Mouse (Mus musculus) Patski (cell line): Measurements from ENCODE around the gene Tcf7l2. TPM values are rescaled to one million over a fixed set of nuclear protein-coding genes. Genes with fewer than 3 reads are reported as not detected.

ENCODE experiments used
- ATAC-seq: fragments of 100-300 bp; one replicate; pipeline ENCODE4 v1.8.0; 2021
- CTCF ChIA-PET: fragments of 350-600 bp; sonication (Branson Sonifier 250); formaldehyde crosslinking; loops from one replicate; lab custom pipeline; 2022; ENCODE audit warnings: inconsistent platforms; lab: Charles Lee
- POLR2A ChIA-PET: fragments of 350-600 bp; sonication (Branson Sonifier 250); formaldehyde crosslinking; loops from one replicate; lab custom pipeline; 2022; ENCODE audit warnings: antibody characterized with exemption, inconsistent platforms; lab: Charles Lee
- DNase-seq: peaks from one replicate; pipeline ENCODE4 v3.0.0-alpha.2; 2011; ENCODE audit warnings: low read depth, low spot score
- H3K27me3 ChIP-seq: fragments of 371-371 bp; one replicate; pipeline ENCODE4 v1.5.1; 2021
- CTCF ChIP-seq: fragments of 100-300 bp; IDR thresholded peaks from one replicate; pipeline ENCODE4 v1.5.1; 2021
- in situ Hi-C: fragments of 300-500 bp; cut with MboI; formaldehyde crosslinking; loops from 3 replicates; pipeline ENCODE4 v1.11.1; 2018; ENCODE audit warnings: low pct_unique_long_range_greater_than_20kb, mixed read lengths
- polyA plus RNA-seq: library from polyadenylated mRNA; unstranded; gene quantifications from one replicate; pipeline ENCODE4 v1.2.3, GENCODE M21; 2021

Gene Tcf7l2
- polyA plus RNA-seq, 1 experiment from 2014 or later, result 22.1 TPM

- POLR2A ChIA-PET, result no interaction called here
- no peak for ATAC-seq
Measured at GRCm38 (mm10) chr19:55845702-55846101, 104.1 kb downstream of the Tcf7l2 start.

GRCm38 (mm10) chr19:55846256-55846655 is 104.6 kb downstream of the Tcf7l2 start:
- in situ Hi-C loops, result no loop called here
- POLR2A ChIA-PET, result no interaction called here
- no peak for TF ChIP-seq CTCF
- H3K27me3 ChIP-seq, result no peaks in the 10 kb centered on the region
- ATAC-seq (no peak), DNase-seq (no peak)
- CTCF ChIA-PET, result no interaction called here

More at GRCm38 (mm10) chr19:55845702-55846101, 104.1 kb downstream of the Tcf7l2 start:
- no peaks in the 10 kb centered on the region for H3K27me3 ChIP-seq
- in situ Hi-C loops, result no loop called here
- CTCF ChIA-PET, result interaction anchor here (1.5 kb wide), 1 partner anchor 12 kb away, joined by 5 read pairs; no protein-coding TSS in a partner anchor
- TF ChIP-seq CTCF, result no peak
- no peak for DNase-seq

DNA sequence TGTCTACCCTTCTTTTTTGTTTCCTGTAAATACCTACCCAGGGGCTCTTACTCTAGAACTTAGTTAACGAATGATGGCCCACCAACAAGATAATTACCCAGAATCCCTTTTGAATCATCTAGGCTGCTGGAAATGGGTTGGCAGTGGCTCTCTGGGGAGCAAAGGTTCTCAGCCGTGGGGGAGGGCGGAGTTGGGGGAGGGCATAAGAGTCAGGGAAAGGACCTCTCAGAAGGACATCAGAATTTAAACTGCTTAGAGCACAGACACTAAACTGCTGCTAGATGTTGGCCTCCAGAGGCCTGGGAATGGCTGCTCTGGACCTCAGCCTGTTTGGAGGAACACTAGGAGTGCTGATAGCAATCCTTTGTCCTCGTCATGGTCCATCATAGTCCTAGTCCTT is 105.4 kb downstream of the Tcf7l2 start:
- DNase-seq (no peak), ATAC-seq (no peak)
- in situ Hi-C loops, result no loop called here
- no peaks in the 10 kb centered on the region for H3K27me3 ChIP-seq
- ChIA-PET CTCF (no interaction called here), POLR2A (interaction anchor here (1.4 kb wide), 1 partner anchor 11 kb away, joined by 3 read pairs; no protein-coding TSS in a partner anchor)
- no peak for TF ChIP-seq CTCF

- TF ChIP-seq CTCF, result no peak
- no peak for ATAC-seq
- no peaks in the 10 kb centered on the region for H3K27me3 ChIP-seq
- CTCF ChIA-PET, result no interaction called here
- no peak for DNase-seq
- POLR2A ChIA-PET, result interaction anchor here (0.6 kb wide), 1 partner anchor 107 kb away, joined by 5 read pairs; no protein-coding TSS in a partner anchor
- in situ Hi-C loops, result no loop called here
Measured at GRCm38 (mm10) chr19:55850402-55851078, 108.9 kb downstream of the Tcf7l2 start.

- in situ Hi-C loops, result no loop called here
- POLR2A ChIA-PET, result no interaction called here
- DNase-seq, result no peak
- CTCF ChIA-PET, result interaction anchor here (1.0 kb wide), 1 partner anchor 13 kb away, joined by 3 read pairs; no protein-coding TSS in a partner anchor
- ATAC-seq, result no peak
- H3K27me3 ChIP-seq, result no peaks in the 10 kb centered on the region
- TF ChIP-seq CTCF, result no peak
Measured at GRCm38 (mm10) chr19:55851498-55852324, 110.1 kb downstream of the Tcf7l2 start.

GRCm38 (mm10) chr19:55854389-55854788 is 112.8 kb downstream of the Tcf7l2 start:
- no peaks in the 10 kb centered on the region for H3K27me3 ChIP-seq
- DNase-seq, result no peak
- ATAC-seq, result no peak
- ChIA-PET CTCF (interaction anchor here (1.7 kb wide), 1 partner anchor 12 kb away, joined by 4 read pairs; no protein-coding TSS in a partner anchor), POLR2A (no interaction called here)
- in situ Hi-C loops, result no loop called here
- TF ChIP-seq CTCF, result no peak

- no peak for ATAC-seq
- H3K27me3 ChIP-seq, result no peaks in the 10 kb centered on the region
- no peak for TF ChIP-seq CTCF
- in situ Hi-C loops, result no loop called here
- CTCF ChIA-PET, result interaction anchor here (1.7 kb wide), 1 partner anchor 11 kb away, joined by 4 read pairs; no protein-coding TSS in a partner anchor
- no peak for DNase-seq
- POLR2A ChIA-PET, result no interaction called here
Measured at GRCm38 (mm10) chr19:55855571-55855970, 114.0 kb downstream of the Tcf7l2 start.

- no peak for TF ChIP-seq CTCF
- ATAC-seq (no peak), DNase-seq (no peak)
- in situ Hi-C loops, result no loop called here
- ChIA-PET POLR2A (interaction anchor here (0.6 to 1.0 kb wide), 3 partner anchors 10 to 39 kb away, joined by 3 to 4 read pairs (median 3); no protein-coding TSS in a partner anchor), CTCF (interaction anchor here (1.3 to 1.4 kb wide), 2 partner anchors 12 to 27 kb away, joined by 3 to 5 read pairs; no protein-coding TSS in a partner anchor)
- H3K27me3 ChIP-seq, result no peaks in the 10 kb centered on the region
Measured at GRCm38 (mm10) chr19:55857328-55857727, 115.7 kb downstream of the Tcf7l2 start.

DNA sequence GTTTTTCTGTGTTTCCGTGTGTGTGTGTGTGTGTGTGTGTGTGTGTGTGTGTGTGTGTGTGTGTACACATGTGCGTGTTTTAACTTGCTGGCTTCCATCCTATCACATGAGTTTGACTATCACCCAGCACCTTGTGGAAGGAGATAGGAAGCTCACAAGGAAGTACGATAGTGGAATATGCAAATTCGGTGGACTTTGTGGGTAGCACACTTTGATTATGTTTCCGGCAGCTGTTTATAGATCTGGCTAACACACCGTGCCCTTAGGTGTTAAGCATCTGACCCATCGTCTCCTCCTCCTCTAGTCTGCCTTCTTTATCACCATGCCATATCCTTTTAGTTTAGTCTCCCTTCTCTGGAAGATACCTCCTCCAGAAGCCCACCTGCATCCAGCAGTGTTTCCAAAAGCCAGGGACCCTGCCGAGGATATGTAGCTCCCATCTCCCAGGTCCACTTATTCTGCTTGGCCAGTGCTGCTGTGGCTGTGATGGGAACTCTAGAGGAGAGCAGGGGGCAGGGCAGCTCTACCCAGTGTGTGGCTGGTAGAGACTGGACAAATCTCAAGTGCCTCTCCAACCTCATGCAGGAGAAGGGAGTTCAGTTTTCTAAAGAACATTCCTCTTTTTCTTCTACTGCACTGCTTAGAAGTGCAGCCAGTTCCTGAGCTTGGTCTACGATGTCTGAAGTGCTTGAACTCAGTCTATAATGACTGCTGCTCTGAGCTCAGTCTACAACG is 118.6 kb downstream of the Tcf7l2 start:
- ChIA-PET CTCF (no interaction called here), POLR2A (interaction anchor here (0.6 kb wide), 1 partner anchor 92 kb away, joined by 4 read pairs; no protein-coding TSS in a partner anchor)
- TF ChIP-seq CTCF, result no peak
- ATAC-seq (no peak), DNase-seq (no peak)
- H3K27me3 ChIP-seq, result no peaks in the 10 kb centered on the region
- in situ Hi-C loops, result no loop called here

DNA sequence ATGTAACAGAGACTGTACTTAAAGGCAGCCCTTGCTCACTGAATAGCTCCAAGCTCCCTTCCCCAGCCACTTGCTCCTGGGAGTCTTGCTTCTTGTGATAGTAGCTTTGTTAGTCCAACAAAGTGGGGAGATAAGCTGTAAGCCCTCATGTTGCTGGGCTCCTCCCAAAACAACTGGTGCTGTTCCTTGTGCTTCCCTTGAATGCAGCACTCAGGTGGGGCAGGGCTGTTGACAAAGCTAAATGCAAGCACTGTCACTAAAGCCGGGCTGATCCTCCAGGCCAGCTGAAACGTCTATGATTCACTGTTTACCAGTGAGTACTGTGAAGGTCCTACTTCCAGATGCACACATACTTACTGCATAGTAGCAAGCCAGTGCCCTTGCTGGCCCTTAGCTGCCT is 120.1 kb downstream of the Tcf7l2 start:
- no peak for DNase-seq
- ChIA-PET POLR2A (interaction anchor here (0.6 kb wide), 1 partner anchor 24 kb away, joined by 3 read pairs; no protein-coding TSS in a partner anchor), CTCF (interaction anchor here (1.0 kb wide), 1 partner anchor 16 kb away, joined by 3 read pairs; no protein-coding TSS in a partner anchor)
- in situ Hi-C loops, result no loop called here
- ATAC-seq, result no peak
- no peak for TF ChIP-seq CTCF
- no peaks in the 10 kb centered on the region for H3K27me3 ChIP-seq
